Mouse (Mus musculus): Measurements from ENCODE around the gene Notum. TPM values are rescaled to one million over a fixed set of nuclear protein-coding genes. Genes with fewer than 3 reads are reported as not detected.

The Notum gene
- polyA plus RNA-seq (2015; fragmentation: Nextera tagmentation; extraction: Ambion mirVana) = 2.3 and 2.7 TPM in 2 replicates

- Histone ChIP-seq H3K9me3 (no peaks in the 10 kb centered on the region), H3K4me3 (peak within 1 kb of the TSS; percentile 56), H3K4me2 (peak within 1 kb of the TSS; percentile 71), H3K36me3 (no peaks in the 10 kb centered on the region), H3K4me1 (peaks cover 30% of the 10 kb centered on the region), H3K9ac (peak within 1 kb of the TSS; percentile 74), H3K27me3 (replicated peaks) (peaks cover 93% of the 10 kb centered on the region), H3K27ac (replicated peaks) (no peak within 1 kb of the TSS)
- WGBS = 1% methylated on average over 35 of the region's 35 CpGs
- no peak for ATAC-seq (ENCODE audit: extremely low read depth, insufficient number of reproducible peaks, low FRiP score, low TSS enrichment)
Observed at GRCm38 (mm10) chr11:120661076-120661460, at the start of gene Notum. Gene Notum (minus strand): TSS chr11:120661175.

DNA sequence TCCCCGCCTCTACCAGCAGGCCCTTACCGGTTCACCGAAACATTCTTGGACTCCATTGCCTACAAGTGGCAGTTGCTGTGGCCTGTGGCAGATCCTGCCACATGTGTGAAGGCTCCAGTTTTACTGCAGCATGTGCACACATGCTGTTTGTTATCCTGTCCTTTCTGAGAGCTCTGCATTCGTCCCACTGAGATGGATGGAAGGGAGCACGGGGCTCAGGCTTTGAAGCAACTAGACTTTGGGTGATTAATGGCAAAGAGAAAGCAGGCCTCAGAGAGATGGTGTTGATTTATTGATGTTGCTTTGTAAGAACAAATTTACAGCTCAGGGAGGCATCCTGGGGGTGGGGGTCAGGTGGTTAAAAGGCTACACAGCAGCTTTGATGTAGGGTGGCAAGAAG lies 49.7 kb upstream of the Notum start:
- no peaks in the 10 kb centered on the region for H3K27me3 ChIP-seq (replicated peaks)
- H3K4me2 ChIP-seq = no peak overlapping the region
- peaks cover 39% of the 10 kb centered on the region for H3K36me3 ChIP-seq
- no peaks in the 10 kb centered on the region for H3K9me3 ChIP-seq
- H3K4me1 ChIP-seq = peaks cover 44% of the 10 kb centered on the region
- no peak for ATAC-seq (ENCODE audit: extremely low read depth, insufficient number of reproducible peaks, low FRiP score, low TSS enrichment)
- no peak overlapping the region for H3K9ac ChIP-seq
- no peak overlapping the region for H3K4me3 ChIP-seq
- WGBS = 71% methylated on average over 5 of the region's 5 CpGs
- no peak overlapping the region for H3K27ac ChIP-seq (replicated peaks)

DNA sequence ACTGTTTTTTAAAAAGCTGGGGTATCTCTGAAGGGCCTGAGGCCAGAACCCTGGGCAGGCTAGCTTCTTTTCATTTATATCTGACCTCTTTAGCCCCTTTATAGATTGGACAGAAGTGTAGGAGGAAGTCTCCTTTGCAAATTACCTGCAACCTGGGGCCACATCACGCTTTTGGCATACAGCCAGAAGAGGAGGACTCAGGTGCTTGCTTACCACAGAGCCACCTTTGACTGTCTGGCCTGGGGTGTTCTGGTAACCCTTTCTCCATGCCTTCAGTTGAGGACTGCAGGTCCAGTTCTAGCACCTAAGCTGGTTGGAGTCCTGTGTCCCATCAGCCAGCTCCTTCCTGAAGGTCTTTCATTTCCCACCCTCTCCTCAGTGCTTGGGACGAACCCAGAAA lies 48.6 kb upstream of the Notum start:
- no peak for ATAC-seq (ENCODE audit: extremely low read depth, insufficient number of reproducible peaks, low FRiP score, low TSS enrichment)
- H3K9me3 ChIP-seq = no peaks in the 10 kb centered on the region
- H3K27me3 ChIP-seq (replicated peaks) = no peaks in the 10 kb centered on the region
- H3K4me2 ChIP-seq = no peak overlapping the region
- H3K36me3 ChIP-seq = peaks cover 32% of the 10 kb centered on the region
- peaks cover 48% of the 10 kb centered on the region for H3K4me1 ChIP-seq
- WGBS = 83% methylated on average over 2 of the region's 2 CpGs
- no peak overlapping the region for H3K9ac ChIP-seq
- no peak overlapping the region for H3K27ac ChIP-seq (replicated peaks)
- no peak overlapping the region for H3K4me3 ChIP-seq

DNA sequence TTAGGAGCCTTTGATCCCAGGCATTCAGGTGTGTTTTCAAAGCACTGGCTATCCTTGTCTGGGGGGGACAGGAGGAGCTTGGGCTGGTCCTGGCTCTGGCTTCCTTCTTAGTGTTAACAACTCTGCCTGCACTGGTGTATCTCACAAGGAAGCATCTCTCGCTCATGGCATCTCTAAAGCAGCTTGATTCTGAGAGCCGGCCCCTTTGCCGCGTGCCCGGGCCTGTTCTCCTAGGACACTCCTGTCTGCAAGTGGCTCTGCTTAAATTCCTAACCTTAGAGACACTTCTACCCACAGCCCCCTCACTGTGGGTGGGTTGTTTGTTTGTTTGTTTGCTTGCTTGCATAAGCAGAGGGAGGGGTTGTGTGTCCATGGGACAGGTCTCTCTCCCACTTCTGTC lies 47.0 kb upstream of the Notum start:
- H3K4me1 ChIP-seq = peaks cover 58% of the 10 kb centered on the region
- peaks cover 32% of the 10 kb centered on the region for H3K36me3 ChIP-seq
- H3K4me2 ChIP-seq = no peak overlapping the region
- WGBS = 42% methylated on average over 5 of the region's 5 CpGs
- H3K27ac ChIP-seq (replicated peaks) = peak overlapping the region; percentile 89
- no peaks in the 10 kb centered on the region for H3K27me3 ChIP-seq (replicated peaks)
- ATAC-seq (ENCODE audit: extremely low read depth, insufficient number of reproducible peaks, low FRiP score, low TSS enrichment) = no peak
- H3K9me3 ChIP-seq = no peaks in the 10 kb centered on the region
- H3K9ac ChIP-seq = peak overlapping the region; percentile 62
- H3K4me3 ChIP-seq = no peak overlapping the region

- peaks cover 51% of the 10 kb centered on the region for H3K4me1 ChIP-seq
- peaks cover 36% of the 10 kb centered on the region for H3K36me3 ChIP-seq
- H3K27ac ChIP-seq (replicated peaks) = peak overlapping the region; percentile 89
- H3K4me3 ChIP-seq = no peak overlapping the region
- H3K4me2 ChIP-seq = peak overlapping the region; percentile 34
- H3K27me3 ChIP-seq (replicated peaks) = no peaks in the 10 kb centered on the region
- H3K9me3 ChIP-seq = no peaks in the 10 kb centered on the region
- peak overlapping the region; percentile 62 for H3K9ac ChIP-seq
- WGBS = 14% methylated on average over 12 of the region's 12 CpGs
- ATAC-seq (ENCODE audit: extremely low read depth, insufficient number of reproducible peaks, low FRiP score, low TSS enrichment) = no peak
Observed at GRCm38 (mm10) chr11:120707225-120707624, 46.2 kb upstream of the Notum start.

DNA sequence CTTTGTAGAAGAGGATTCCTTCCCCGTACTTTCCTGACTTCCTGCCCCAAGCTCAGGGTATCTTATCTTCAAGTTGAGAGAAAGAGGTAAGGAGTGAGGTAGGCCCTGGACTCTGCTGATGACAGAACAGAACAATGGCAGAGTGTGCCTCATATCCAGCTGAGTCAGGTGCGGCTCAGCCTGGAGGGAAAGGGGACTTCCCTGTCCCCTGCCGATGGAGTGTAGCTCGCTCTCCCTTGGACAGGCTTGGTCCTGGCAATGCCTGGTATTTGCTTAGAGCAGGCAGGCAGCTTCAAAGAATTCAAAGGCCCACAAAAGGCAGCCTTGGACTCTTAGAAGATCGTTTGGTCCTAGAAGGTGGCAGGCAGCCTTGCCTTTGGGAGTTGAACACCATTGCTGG lies 45.1 kb upstream of the Notum start:
- 0 out of 2 replicates have a peak overlapping the region, but pooled peaks have one; percentile 48 for H3K4me2 ChIP-seq
- no peak for ATAC-seq (ENCODE audit: extremely low read depth, insufficient number of reproducible peaks, low FRiP score, low TSS enrichment)
- H3K36me3 ChIP-seq = peaks cover 42% of the 10 kb centered on the region
- peak overlapping the region; percentile 71 for H3K9ac ChIP-seq
- H3K4me1 ChIP-seq = peaks cover 51% of the 10 kb centered on the region
- H3K27me3 ChIP-seq (replicated peaks) = no peaks in the 10 kb centered on the region
- peak overlapping the region; percentile 89 for H3K27ac ChIP-seq (replicated peaks)
- H3K9me3 ChIP-seq = no peaks in the 10 kb centered on the region
- 55% methylated on average over 5 of the region's 5 CpGs for WGBS
- H3K4me3 ChIP-seq = no peak overlapping the region

- 23% methylated on average over 8 of the region's 8 CpGs for WGBS
- Histone ChIP-seq H3K27ac (replicated peaks) (peak overlapping the region; percentile 89), H3K27me3 (replicated peaks) (no peaks in the 10 kb centered on the region), H3K4me2 (peak overlapping the region; percentile 48), H3K36me3 (peaks cover 42% of the 10 kb centered on the region), H3K9me3 (no peaks in the 10 kb centered on the region), H3K4me3 (0 out of 2 replicates have a peak overlapping the region, but pooled peaks have one; percentile 3), H3K4me1 (peaks cover 51% of the 10 kb centered on the region), H3K9ac (peak overlapping the region; percentile 71)
- ATAC-seq (ENCODE audit: extremely low read depth, insufficient number of reproducible peaks, low FRiP score, low TSS enrichment) = peak; percentile 51; the same call in 1 of the 2 replicates
Observed at GRCm38 (mm10) chr11:120704486-120705325, 43.7 kb upstream of the Notum start.

DNA sequence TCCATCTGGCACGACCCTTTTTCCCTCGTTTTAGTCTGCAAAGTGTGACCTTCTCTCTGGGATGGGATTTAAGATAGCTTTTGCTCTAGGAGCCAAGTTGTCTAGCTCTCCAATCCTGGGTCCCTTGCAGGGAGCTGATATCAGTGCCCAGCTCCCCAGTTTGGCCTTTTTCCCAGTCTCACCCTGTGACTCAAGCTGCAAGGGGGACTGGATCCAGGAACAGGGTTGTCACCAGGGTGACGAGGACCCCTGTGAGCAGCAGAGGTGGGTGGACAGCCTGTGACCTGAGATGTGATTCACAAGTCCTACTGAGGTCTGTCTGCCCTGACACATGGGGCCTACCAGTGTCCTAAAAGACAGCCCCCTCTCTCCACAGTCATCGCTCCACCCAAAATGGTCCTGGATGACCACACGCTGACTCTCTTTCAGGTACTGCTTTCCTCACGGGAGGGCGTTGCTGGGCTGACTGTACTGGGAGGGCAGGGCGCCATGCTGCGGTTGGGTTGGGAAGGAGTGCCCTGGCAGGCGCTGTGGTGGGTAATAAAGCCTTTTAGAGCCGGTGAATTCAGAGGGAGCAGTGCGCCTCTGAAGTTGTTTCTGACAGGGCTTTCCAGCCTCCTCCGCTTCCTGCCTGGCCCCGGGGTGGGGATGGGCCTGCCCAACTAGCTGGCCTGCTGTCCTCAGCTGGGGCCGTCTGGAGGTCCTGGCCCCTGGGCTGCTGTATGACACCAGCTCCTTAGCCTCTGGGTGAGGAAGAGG lies 42.9 kb upstream of the Notum start:
- Histone ChIP-seq H3K27ac (replicated peaks) (peak overlapping the region; percentile 89), H3K36me3 (peaks cover 38% of the 10 kb centered on the region), H3K9me3 (no peaks in the 10 kb centered on the region), H3K4me1 (peaks cover 55% of the 10 kb centered on the region), H3K4me2 (peak overlapping the region; percentile 48), H3K4me3 (0 out of 2 replicates have a peak overlapping the region, but pooled peaks have one; percentile 3), H3K27me3 (replicated peaks) (no peaks in the 10 kb centered on the region), H3K9ac (peak overlapping the region; percentile 71)
- 46% methylated on average over 15 of the region's 15 CpGs for WGBS
- no peak for ATAC-seq (ENCODE audit: extremely low read depth, insufficient number of reproducible peaks, low FRiP score, low TSS enrichment)

GRCm38 (mm10) chr11:120697741-120698140 lies 36.8 kb upstream of the Notum start:
- H3K27ac ChIP-seq (replicated peaks) = peak overlapping the region; percentile 84
- no peaks in the 10 kb centered on the region for H3K9me3 ChIP-seq
- H3K36me3 ChIP-seq = peaks cover 64% of the 10 kb centered on the region
- H3K4me2 ChIP-seq = no peak overlapping the region
- H3K4me3 ChIP-seq = no peak overlapping the region
- H3K4me1 ChIP-seq = peaks cover 48% of the 10 kb centered on the region
- 29% methylated on average over 10 of the region's 10 CpGs for WGBS
- no peak; the same call in 1 of the 2 replicates for ATAC-seq (ENCODE audit: extremely low read depth, insufficient number of reproducible peaks, low FRiP score, low TSS enrichment)
- H3K9ac ChIP-seq = peak overlapping the region; percentile 68
- H3K27me3 ChIP-seq (replicated peaks) = no peaks in the 10 kb centered on the region

DNA sequence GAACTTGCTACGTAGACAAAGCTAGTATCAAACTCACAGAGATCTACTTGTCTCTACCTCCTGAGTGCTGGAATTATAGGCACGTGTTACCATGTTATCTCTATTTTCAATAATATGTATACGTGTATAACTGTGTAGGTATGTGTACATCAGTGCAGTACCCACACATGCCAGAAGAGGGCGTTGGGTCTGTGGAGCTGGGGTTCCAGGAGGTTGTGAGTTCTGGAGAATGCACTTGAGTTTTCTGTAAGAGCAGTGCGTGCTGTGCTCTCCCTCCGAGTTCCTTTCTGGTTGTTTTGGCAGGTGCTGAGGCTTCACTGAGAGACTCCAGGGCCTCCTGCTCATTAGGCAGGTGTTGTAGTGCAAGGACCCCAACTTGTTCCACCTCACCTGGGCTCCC lies 35.6 kb upstream of the Notum start:
- Histone ChIP-seq H3K27me3 (replicated peaks) (no peaks in the 10 kb centered on the region), H3K27ac (replicated peaks) (0 out of 2 replicates have a peak overlapping the region, but pooled peaks have one; percentile 84), H3K9ac (no peak overlapping the region), H3K9me3 (no peaks in the 10 kb centered on the region), H3K36me3 (peaks cover 59% of the 10 kb centered on the region), H3K4me3 (no peak overlapping the region), H3K4me2 (no peak overlapping the region), H3K4me1 (peaks cover 58% of the 10 kb centered on the region)
- 83% methylated on average over 6 of the region's 6 CpGs for WGBS
- no peak for ATAC-seq (ENCODE audit: extremely low read depth, insufficient number of reproducible peaks, low FRiP score, low TSS enrichment)

GRCm38 (mm10) chr11:120695641-120696040 lies 34.7 kb upstream of the Notum start:
- no peaks in the 10 kb centered on the region for H3K9me3 ChIP-seq
- H3K27me3 ChIP-seq (replicated peaks) = no peaks in the 10 kb centered on the region
- H3K4me1 ChIP-seq = peaks cover 58% of the 10 kb centered on the region
- no peak for ATAC-seq (ENCODE audit: extremely low read depth, insufficient number of reproducible peaks, low FRiP score, low TSS enrichment)
- WGBS = 57% methylated on average over 12 of the region's 12 CpGs
- H3K9ac ChIP-seq = peak overlapping the region; percentile 61
- H3K27ac ChIP-seq (replicated peaks) = peak overlapping the region; percentile 76
- H3K4me3 ChIP-seq = no peak overlapping the region
- 0 out of 2 replicates have a peak overlapping the region, but pooled peaks have one; percentile 18 for H3K4me2 ChIP-seq
- peaks cover 56% of the 10 kb centered on the region for H3K36me3 ChIP-seq

Data from heart, embryonic 13.5 days (tissue).